Mouse (Mus musculus): ENCODE data around the gene Pick1. TPM values are rescaled to one million over a fixed set of nuclear protein-coding genes. Genes with fewer than 3 reads are reported as not detected.

Pick1 gene
- polyA plus RNA-seq, 1 experiment, result 13.7 TPM

- TF ChIP-seq CTCF (IDR thresholded peaks at IDR 0.05; ENCODE audit: extremely low read depth, insufficient read depth, insufficient read length, insufficient replicate concordance) (no peak), POLR2A (IDR thresholded peaks at IDR 0.05; ENCODE audit: low read depth, low read length) (no peak)
- no peak overlapping the region for H3K27ac ChIP-seq (ENCODE audit: insufficient read depth, low read length)
- peaks cover 28% of the 10 kb centered on the region for H3K36me3 ChIP-seq (ENCODE audit: control insufficient read depth, insufficient read depth, low read length)
- no peak overlapping the region for H3K4me3 ChIP-seq (ENCODE audit: extremely low read depth, insufficient read depth, insufficient read length)
- H3K4me1 ChIP-seq (ENCODE audit: control insufficient read depth, insufficient read depth, insufficient read length), result no peaks in the 10 kb centered on the region
- WGBS, result 90% methylated on average over 7 of the region's 7 CpGs
- H3K27me3 ChIP-seq (ENCODE audit: control insufficient read depth, insufficient read depth, low read length), result no peaks in the 10 kb centered on the region
- DNase-seq (ENCODE audit: low read depth in 1 of 2, low spot score in 2 of 2), result no peak
These were observed 15.3 kb downstream of the Pick1 start for GRCm38 (mm10) chr15:79244071-79244893.

DNA sequence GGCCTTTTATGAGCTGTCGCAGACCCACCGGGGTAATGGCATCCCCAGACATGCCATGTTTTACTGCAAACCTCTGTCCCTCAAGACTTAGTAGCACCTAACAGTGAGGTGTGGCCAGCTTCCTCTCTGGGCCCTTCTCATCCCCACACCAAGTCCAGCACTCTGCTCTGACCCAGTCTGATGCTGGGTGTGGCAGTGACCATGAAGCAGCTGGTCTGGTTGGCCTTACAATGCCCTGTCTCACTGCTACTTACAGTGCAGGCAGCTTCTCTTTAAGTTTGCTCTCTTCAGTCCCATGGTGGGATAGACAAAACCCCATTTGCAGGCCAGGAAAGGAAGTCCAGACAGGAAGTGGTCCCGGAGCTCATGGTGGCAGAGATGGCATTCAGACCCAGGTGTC is 16.3 kb downstream of the Pick1 start:
- WGBS, result 58% methylated on average over 3 of the region's 3 CpGs
- Histone ChIP-seq H3K27me3 (ENCODE audit: control insufficient read depth, insufficient read depth, low read length) (no peaks in the 10 kb centered on the region), H3K4me1 (ENCODE audit: control insufficient read depth, insufficient read depth, insufficient read length) (no peaks in the 10 kb centered on the region), H3K36me3 (ENCODE audit: control insufficient read depth, insufficient read depth, low read length) (peaks cover 23% of the 10 kb centered on the region), H3K4me3 (ENCODE audit: extremely low read depth, insufficient read depth, insufficient read length) (no peak overlapping the region), H3K27ac (ENCODE audit: insufficient read depth, low read length) (no peak overlapping the region)
- no peak for DNase-seq (ENCODE audit: low read depth in 1 of 2, low spot score in 2 of 2)
- TF ChIP-seq CTCF (IDR thresholded peaks at IDR 0.05; ENCODE audit: extremely low read depth, insufficient read depth, insufficient read length, insufficient replicate concordance) (no peak), POLR2A (IDR thresholded peaks at IDR 0.05; ENCODE audit: low read depth, low read length) (no peak)

DNA sequence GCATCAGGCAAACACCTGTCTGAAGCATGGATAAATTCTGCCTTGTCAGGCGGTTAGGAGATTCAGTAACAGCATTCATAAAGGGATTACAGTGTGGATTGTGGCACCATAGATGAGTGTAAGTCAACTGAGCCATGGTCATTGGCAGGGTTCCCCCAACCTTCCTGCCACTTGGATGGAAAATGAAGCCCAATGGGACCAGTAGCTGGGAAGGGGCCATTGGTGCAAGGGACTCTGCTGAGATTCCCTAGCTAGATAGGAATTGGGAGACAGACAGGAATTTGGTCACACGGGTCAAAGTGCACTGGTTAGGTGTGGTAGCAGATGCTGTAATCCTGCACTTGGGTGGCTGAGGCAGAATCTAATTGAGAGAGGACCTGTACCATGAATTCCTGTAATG is 21.3 kb downstream of the Pick1 start:
- H3K4me1 ChIP-seq (ENCODE audit: control insufficient read depth, insufficient read depth, insufficient read length), result no peaks in the 10 kb centered on the region
- TF ChIP-seq CTCF (IDR thresholded peaks at IDR 0.05; ENCODE audit: extremely low read depth, insufficient read depth, insufficient read length, insufficient replicate concordance) (no peak), POLR2A (IDR thresholded peaks at IDR 0.05; ENCODE audit: low read depth, low read length) (no peak)
- no peak for DNase-seq (ENCODE audit: low read depth in 1 of 2, low spot score in 2 of 2)
- peaks cover 13% of the 10 kb centered on the region for H3K27me3 ChIP-seq (ENCODE audit: control insufficient read depth, insufficient read depth, low read length)
- no peak overlapping the region for H3K27ac ChIP-seq (ENCODE audit: insufficient read depth, low read length)
- H3K36me3 ChIP-seq (ENCODE audit: control insufficient read depth, insufficient read depth, low read length), result peaks cover 18% of the 10 kb centered on the region
- WGBS, result 83% methylated on average over 2 of the region's 2 CpGs
- H3K4me3 ChIP-seq (ENCODE audit: extremely low read depth, insufficient read depth, insufficient read length), result no peak overlapping the region

- no peaks in the 10 kb centered on the region for H3K4me1 ChIP-seq (ENCODE audit: control insufficient read depth, insufficient read depth, insufficient read length)
- H3K4me3 ChIP-seq (ENCODE audit: extremely low read depth, insufficient read depth, insufficient read length), result no peak overlapping the region
- H3K27ac ChIP-seq (ENCODE audit: insufficient read depth, low read length), result no peak overlapping the region
- WGBS, result 61% methylated on average over 7 of the region's 7 CpGs
- H3K36me3 ChIP-seq (ENCODE audit: control insufficient read depth, insufficient read depth, low read length), result peaks cover 10% of the 10 kb centered on the region
- no peak for TF ChIP-seq CTCF (IDR thresholded peaks at IDR 0.05; ENCODE audit: extremely low read depth, insufficient read depth, insufficient read length, insufficient replicate concordance)
- peaks cover 13% of the 10 kb centered on the region for H3K27me3 ChIP-seq (ENCODE audit: control insufficient read depth, insufficient read depth, low read length)
- DNase-seq (ENCODE audit: low read depth in 1 of 2, low spot score in 2 of 2), result no peak
These were observed 22.2 kb downstream of the Pick1 start for GRCm38 (mm10) chr15:79251168-79251567.

DNA sequence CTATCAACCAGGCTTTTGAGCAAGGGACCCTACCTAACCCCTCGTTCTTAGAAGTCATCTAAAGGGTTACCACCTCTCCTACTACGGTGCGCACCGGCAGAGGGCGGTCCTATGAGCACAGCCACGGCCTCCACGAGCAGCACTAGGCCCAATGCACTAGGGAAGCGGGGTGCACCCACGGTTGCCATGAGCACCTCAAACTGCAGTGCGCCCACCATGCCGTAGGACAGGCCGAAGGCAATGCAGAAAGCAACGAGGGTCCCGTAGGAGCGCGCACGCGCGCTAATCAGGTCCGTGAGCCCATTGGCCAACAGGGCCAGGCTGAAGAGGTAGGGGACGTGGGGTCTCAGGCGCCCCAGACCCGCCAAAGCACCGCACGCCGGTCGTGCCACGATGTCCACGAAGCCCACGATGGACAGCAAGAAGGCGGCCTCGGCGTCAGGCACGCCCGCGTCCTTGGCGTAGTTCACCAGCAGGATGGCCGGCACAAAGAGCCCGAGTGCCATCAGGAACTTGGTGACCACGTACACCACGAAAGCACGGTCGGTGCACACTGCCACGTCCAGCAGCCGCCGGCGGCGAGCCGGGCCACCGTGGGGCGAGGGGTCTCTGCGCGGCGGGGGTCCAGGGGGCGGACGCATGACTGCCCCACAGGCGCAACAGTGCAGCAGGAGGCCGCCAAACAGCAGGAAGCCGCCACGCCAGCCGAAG is 23.0 kb downstream of the Pick1 start:
- no peaks in the 10 kb centered on the region for H3K4me1 ChIP-seq (ENCODE audit: control insufficient read depth, insufficient read depth, insufficient read length)
- WGBS, result 5% methylated on average over 60 of the region's 61 CpGs
- H3K27ac ChIP-seq (ENCODE audit: insufficient read depth, low read length), result no peak overlapping the region
- H3K4me3 ChIP-seq (ENCODE audit: extremely low read depth, insufficient read depth, insufficient read length), result no peak overlapping the region
- TF ChIP-seq POLR2A (IDR thresholded peaks at IDR 0.05; ENCODE audit: low read depth, low read length) (no peak), CTCF (IDR thresholded peaks at IDR 0.05; ENCODE audit: extremely low read depth, insufficient read depth, insufficient read length, insufficient replicate concordance) (no peak)
- peaks cover 5% of the 10 kb centered on the region for H3K36me3 ChIP-seq (ENCODE audit: control insufficient read depth, insufficient read depth, low read length)
- H3K27me3 ChIP-seq (ENCODE audit: control insufficient read depth, insufficient read depth, low read length), result peaks cover 13% of the 10 kb centered on the region
- DNase-seq (ENCODE audit: low read depth in 1 of 2, low spot score in 2 of 2), result no peak

DNA sequence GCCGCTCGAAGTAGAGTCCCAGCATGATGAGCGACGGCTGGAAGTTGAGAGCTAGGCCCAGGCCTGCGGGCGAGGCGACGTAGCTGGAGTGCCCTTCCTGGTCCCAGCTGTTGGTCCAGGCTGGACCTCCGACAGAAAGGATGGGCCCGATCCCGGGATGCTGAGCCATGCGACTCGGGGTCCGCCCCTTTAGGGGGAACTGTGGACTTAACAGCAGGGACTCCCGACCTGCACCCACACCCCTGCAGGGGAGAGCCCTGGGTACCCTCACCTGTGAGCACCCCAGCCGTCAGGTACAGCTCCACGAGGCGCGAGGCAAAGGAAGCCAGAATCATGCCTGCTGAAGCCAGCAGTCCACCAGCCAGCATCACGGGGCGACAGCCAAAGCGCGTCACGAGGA is 23.6 kb downstream of the Pick1 start:
- 44% methylated on average over 24 of the region's 24 CpGs for WGBS
- Histone ChIP-seq H3K27me3 (ENCODE audit: control insufficient read depth, insufficient read depth, low read length) (peaks cover 13% of the 10 kb centered on the region), H3K4me3 (ENCODE audit: extremely low read depth, insufficient read depth, insufficient read length) (no peak overlapping the region), H3K36me3 (ENCODE audit: control insufficient read depth, insufficient read depth, low read length) (peaks cover 5% of the 10 kb centered on the region), H3K27ac (ENCODE audit: insufficient read depth, low read length) (no peak overlapping the region), H3K4me1 (ENCODE audit: control insufficient read depth, insufficient read depth, insufficient read length) (no peaks in the 10 kb centered on the region)
- no peak for DNase-seq (ENCODE audit: low read depth in 1 of 2, low spot score in 2 of 2)
- TF ChIP-seq CTCF (IDR thresholded peaks at IDR 0.05; ENCODE audit: extremely low read depth, insufficient read depth, insufficient read length, insufficient replicate concordance) (no peak), POLR2A (IDR thresholded peaks at IDR 0.05; ENCODE audit: low read depth, low read length) (no peak)

- TF ChIP-seq POLR2A (IDR thresholded peaks at IDR 0.05; ENCODE audit: low read depth, low read length), result no peak
- TF ChIP-seq CTCF (IDR thresholded peaks at IDR 0.05; ENCODE audit: extremely low read depth, insufficient read depth, insufficient read length, insufficient replicate concordance), result no peak
- no peaks in the 10 kb centered on the region for H3K4me1 ChIP-seq (ENCODE audit: control insufficient read depth, insufficient read depth, insufficient read length)
- no peak within 1 kb of the TSS for H3K4me3 ChIP-seq (ENCODE audit: extremely low read depth, insufficient read depth, insufficient read length)
- 67% methylated on average over 3 of the region's 3 CpGs for whole genome bisulfite sequencing
- H3K27ac ChIP-seq (ENCODE audit: insufficient read depth, low read length), result no peak within 1 kb of the TSS
- DNase-seq (ENCODE audit: low read depth in 1 of 2, low spot score in 2 of 2), result no peak
- H3K27me3 ChIP-seq (ENCODE audit: control insufficient read depth, insufficient read depth, low read length), result peaks cover 13% of the 10 kb centered on the region
- H3K36me3 ChIP-seq (ENCODE audit: control insufficient read depth, insufficient read depth, low read length), result no peaks in the 10 kb centered on the region
These were observed 25.7 kb downstream of the Pick1 start, which contains the start of gene Slc16a8 for GRCm38 (mm10) chr15:79254661-79255060. TSS of gene Slc16a8 (minus strand) at chr15:79254761.

Measured in spleen, adult 2 months (tissue).